Mouse (Mus musculus) heart, postnatal 0 days (tissue): ENCODE measurements at regions not wholly inside any gene's neighbourhood (a gene's known extent, or its start where the extent isn't known, plus 50 kb on each side); places are given as distances from the start of the nearest gene placed in this dataset.

Experiments
- ATAC-seq: fragments of 200-750 bp; cut with Nextera tagmentation; 2 replicates; pipeline ENCODE4 v1.8.0; 2017; ENCODE audit warnings: low read depth, moderate number of reproducible peaks, moderate library complexity; ENCODE audit not compliant: insufficient read depth
- DNase-seq: peaks from one replicate; pipeline ENCODE4 v3.0.0-alpha.2; 2016; ENCODE audit warnings: low spot score
- H3K27ac ChIP-seq: fragments of 300-500 bp; sonication (generic); 2 replicates; pipeline ENCODE4 v1.5.1; 2014; ENCODE audit warnings: low read depth, mild to moderate bottlenecking
- H3K27me3 ChIP-seq: fragments of 300-500 bp; sonication (generic); 2 replicates; pipeline ENCODE4 v1.6.1; 2014; ENCODE audit warnings: low read length, mixed read lengths; ENCODE audit not compliant: control insufficient read depth, insufficient read depth
- H3K36me3 ChIP-seq: fragments of 300-500 bp; sonication (generic); replicated peaks from 2 replicates; pipeline ENCODE4 v1.6.1; 2014; ENCODE audit warnings: low read length, mixed read lengths; ENCODE audit not compliant: control insufficient read depth, insufficient read depth
- H3K4me1 ChIP-seq: fragments of 300-500 bp; sonication (generic); 2 replicates; pipeline ENCODE4 v1.6.1; 2014; ENCODE audit warnings: antibody characterized with exemption; ENCODE audit not compliant: control insufficient read depth, insufficient read depth
- H3K4me2 ChIP-seq: fragments of 300-500 bp; sonication (generic); 2 replicates; pipeline ENCODE4 v1.6.1; 2014; ENCODE audit warnings: low read depth, mild to moderate bottlenecking, low read length, moderate library complexity
- H3K4me3 ChIP-seq: fragments of 300-500 bp; sonication (generic); 2 replicates; pipeline ENCODE4 v1.5.1; 2014; ENCODE audit warnings: low read depth, low read length
- H3K9ac ChIP-seq: fragments of 300-500 bp; sonication (generic); replicated peaks from 2 replicates; pipeline ENCODE4 v1.6.1; 2014; ENCODE audit warnings: low read depth, low read length, mixed read lengths
- H3K9me3 ChIP-seq: fragments of 300-500 bp; sonication (generic); replicated peaks from 2 replicates; pipeline ENCODE4 v1.6.1; 2016; ENCODE audit warnings: low read length; ENCODE audit not compliant: control insufficient read depth
- CTCF ChIP-seq: IDR thresholded peaks from 2 replicates; pipeline ENCODE4 v1.5.1; 2016; ENCODE audit warnings: antibody characterized with exemption, control low read depth, low read depth
- EP300 ChIP-seq: IDR thresholded peaks from 2 replicates; pipeline ENCODE4 v1.6.1; 2016; ENCODE audit warnings: antibody characterized with exemption, low read depth
- WGBS: fragments of 180-500 bp; shearing (Covaris S2); extraction: QIAGEN DNeasy Blood & Tissue Kit; methylation state at CpG from one replicate; pipeline ENCODE4 v1.1.7; 2014; 5-methylcytosine and 5-hydroxymethylcytosine counted together

- Histone ChIP-seq H3K4me2 (no peak overlapping the region), H3K9ac (no peak overlapping the region), H3K9me3 (no peaks in the 10 kb centered on the region), H3K27ac (no peak overlapping the region), H3K4me3 (no peak overlapping the region), H3K4me1 (no peaks in the 10 kb centered on the region), H3K27me3 (no peaks in the 10 kb centered on the region), H3K36me3 (no peaks in the 10 kb centered on the region)
- no peak for ATAC-seq
- 70% methylated on average over 1 of the region's 1 CpGs for WGBS
- TF ChIP-seq EP300 = no peak
- TF ChIP-seq CTCF = no peak
- no peak for DNase-seq
Measured at GRCm38 (mm10) chr16:77877006-77877405, 275.1 kb upstream of the Gm11146 start.

- H3K4me3 ChIP-seq = no peak overlapping the region
- H3K36me3 ChIP-seq = no peaks in the 10 kb centered on the region
- 66% methylated on average over 5 of the region's 5 CpGs for WGBS
- ATAC-seq (no peak), DNase-seq (no peak)
- no peak for TF ChIP-seq EP300
- TF ChIP-seq CTCF = no peak
- no peaks in the 10 kb centered on the region for H3K4me1 ChIP-seq
- H3K9ac ChIP-seq = no peak overlapping the region
- no peaks in the 10 kb centered on the region for H3K9me3 ChIP-seq
- no peak overlapping the region for H3K27ac ChIP-seq
- H3K27me3 ChIP-seq = no peaks in the 10 kb centered on the region
- H3K4me2 ChIP-seq = no peak overlapping the region
Measured at GRCm38 (mm10) chr16:77863246-77863645, 261.4 kb upstream of the Gm11146 start.

DNA sequence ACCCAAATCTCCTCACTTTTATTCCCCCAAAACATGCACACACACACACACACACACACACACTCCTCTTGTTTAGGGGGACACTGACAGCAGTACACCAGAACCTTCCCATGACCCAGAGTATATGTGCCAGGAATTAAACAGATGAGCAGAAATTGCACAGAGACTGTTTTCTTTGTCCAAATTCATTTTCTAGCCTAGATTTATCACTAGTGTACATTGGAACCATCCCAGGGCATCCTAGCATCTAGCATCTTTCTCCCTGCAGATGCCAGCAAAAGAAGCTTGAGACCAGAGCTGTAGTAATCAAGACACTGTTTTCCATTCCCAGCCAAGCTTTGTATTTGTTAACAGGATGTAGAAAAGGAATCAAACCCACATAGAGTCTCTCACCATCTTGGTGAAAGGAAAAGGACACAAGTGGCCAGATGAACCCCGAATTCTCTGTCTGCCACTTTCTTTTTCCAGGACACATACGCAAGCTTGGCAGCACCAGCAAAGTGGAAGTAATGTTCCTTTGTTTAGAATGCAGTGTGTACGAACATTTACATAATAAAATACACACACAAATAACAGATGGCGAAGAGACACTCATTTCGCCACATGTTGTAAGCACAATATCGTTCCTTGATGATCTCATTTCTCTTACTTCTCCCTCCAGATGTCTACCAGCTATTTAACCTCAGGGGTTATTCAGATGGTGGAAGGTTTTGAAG, 250.3 kb upstream of the Gm11146 start:
- no peaks in the 10 kb centered on the region for H3K9me3 ChIP-seq
- no peak for DNase-seq
- H3K4me2 ChIP-seq = no peak overlapping the region
- no peak overlapping the region for H3K4me3 ChIP-seq
- no peak overlapping the region for H3K9ac ChIP-seq
- no peak for ATAC-seq
- WGBS = 86% methylated on average over 6 of the region's 6 CpGs
- H3K36me3 ChIP-seq = no peaks in the 10 kb centered on the region
- H3K27ac ChIP-seq = no peak overlapping the region
- H3K27me3 ChIP-seq = no peaks in the 10 kb centered on the region
- no peaks in the 10 kb centered on the region for H3K4me1 ChIP-seq
- TF ChIP-seq EP300 (no peak), CTCF (no peak)

DNA sequence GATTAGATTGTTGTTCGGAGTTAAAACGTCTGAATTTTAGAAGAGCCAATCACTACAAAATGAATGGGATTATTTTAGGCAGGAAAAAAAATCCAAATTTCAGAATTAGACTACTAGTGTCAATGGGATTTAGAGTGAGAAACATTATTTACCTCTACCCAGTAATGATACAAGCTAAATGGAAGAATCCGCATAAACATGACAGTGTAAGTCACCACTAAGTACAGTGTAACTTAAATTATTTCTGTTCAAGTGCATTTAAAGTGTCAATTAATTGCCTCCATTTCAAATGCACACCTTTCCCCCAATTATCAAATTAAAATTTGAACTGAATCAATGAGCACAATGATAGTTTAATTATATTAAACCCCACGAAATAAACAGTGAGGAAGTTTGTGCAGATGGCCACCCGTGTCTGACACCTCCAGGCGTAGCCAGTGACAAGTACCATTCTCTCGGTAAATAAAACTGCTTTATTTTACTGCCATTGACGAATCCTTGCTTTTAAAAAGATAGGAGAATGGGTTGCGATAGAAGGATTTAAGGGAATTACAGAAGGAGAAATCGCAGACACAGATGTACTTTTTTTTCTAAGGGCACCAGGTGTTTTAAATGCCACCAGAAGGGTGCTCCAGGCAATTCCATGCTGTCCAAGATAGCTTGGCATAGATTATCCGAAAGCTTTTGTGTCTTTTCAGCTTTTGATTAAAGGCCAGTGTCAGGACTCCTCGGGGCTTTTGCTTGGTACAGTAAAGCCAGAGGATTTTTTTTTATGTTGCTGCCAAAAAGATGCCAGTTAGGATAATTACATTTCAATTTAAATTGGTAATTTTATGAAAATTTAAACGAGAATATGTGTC, 249.5 kb upstream of the Gm11146 start:
- TF ChIP-seq EP300 = no peak
- TF ChIP-seq CTCF = no peak
- Histone ChIP-seq H3K9me3 (no peaks in the 10 kb centered on the region), H3K36me3 (no peaks in the 10 kb centered on the region), H3K27ac (no peak overlapping the region), H3K4me2 (no peak overlapping the region), H3K27me3 (no peaks in the 10 kb centered on the region), H3K4me3 (no peak overlapping the region), H3K9ac (no peak overlapping the region), H3K4me1 (no peaks in the 10 kb centered on the region)
- ATAC-seq = no peak
- DNase-seq = no peak
- 77% methylated on average over 13 of the region's 13 CpGs for WGBS

DNA sequence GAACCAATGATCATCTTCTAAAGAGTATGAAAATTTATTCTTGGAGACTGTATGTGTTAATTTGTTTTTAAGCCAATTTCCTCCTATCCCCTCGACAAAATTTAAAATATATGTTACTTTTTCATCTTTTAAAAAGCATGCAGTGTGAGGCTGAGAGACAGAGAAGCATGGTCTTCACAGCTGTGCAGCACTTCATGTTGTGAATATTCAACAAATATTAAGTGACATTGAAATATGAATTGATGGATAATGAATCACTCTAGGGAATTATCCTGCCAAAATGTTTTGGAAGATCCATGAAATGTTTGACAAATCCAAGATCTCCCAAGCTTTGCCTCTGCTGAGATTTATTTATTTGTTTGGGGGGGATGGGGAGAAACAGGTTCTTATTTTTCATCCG, 233.9 kb upstream of the Gm11146 start:
- no peaks in the 10 kb centered on the region for H3K4me1 ChIP-seq
- no peak for ATAC-seq
- 78% methylated on average over 2 of the region's 2 CpGs for WGBS

More for the DNA sequence above, 233.9 kb upstream of the Gm11146 start:
- H3K4me2 ChIP-seq = no peak overlapping the region
- no peak overlapping the region for H3K27ac ChIP-seq
- no peak overlapping the region for H3K9ac ChIP-seq
- DNase-seq = no peak
- no peaks in the 10 kb centered on the region for H3K36me3 ChIP-seq
- no peak overlapping the region for H3K4me3 ChIP-seq
- no peaks in the 10 kb centered on the region for H3K9me3 ChIP-seq
- no peak for TF ChIP-seq CTCF
- TF ChIP-seq EP300 = no peak
- H3K27me3 ChIP-seq = no peaks in the 10 kb centered on the region
